Mouse (Mus musculus): Measurements from ENCODE around the gene Hoxc5.

The Hoxc5 gene

DNA sequence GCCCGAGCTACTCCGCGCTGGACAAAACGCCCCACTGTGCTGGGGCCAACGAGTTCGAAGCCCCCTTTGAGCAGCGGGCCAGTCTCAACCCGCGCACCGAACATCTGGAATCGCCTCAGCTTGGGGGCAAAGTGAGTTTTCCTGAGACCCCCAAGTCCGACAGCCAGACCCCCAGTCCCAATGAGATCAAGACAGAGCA, at the start of gene Hoxc5:
Hoxc5 (plus strand) TSS at position 132 of the 199 bp plus-strand sequence.
- DNase-seq: no peak

- no peak for DNase-seq
These were observed 49.2 kb upstream of the Hoxc5 start for GRCm38 (mm10) chr15:102917972-102918572.

DNA sequence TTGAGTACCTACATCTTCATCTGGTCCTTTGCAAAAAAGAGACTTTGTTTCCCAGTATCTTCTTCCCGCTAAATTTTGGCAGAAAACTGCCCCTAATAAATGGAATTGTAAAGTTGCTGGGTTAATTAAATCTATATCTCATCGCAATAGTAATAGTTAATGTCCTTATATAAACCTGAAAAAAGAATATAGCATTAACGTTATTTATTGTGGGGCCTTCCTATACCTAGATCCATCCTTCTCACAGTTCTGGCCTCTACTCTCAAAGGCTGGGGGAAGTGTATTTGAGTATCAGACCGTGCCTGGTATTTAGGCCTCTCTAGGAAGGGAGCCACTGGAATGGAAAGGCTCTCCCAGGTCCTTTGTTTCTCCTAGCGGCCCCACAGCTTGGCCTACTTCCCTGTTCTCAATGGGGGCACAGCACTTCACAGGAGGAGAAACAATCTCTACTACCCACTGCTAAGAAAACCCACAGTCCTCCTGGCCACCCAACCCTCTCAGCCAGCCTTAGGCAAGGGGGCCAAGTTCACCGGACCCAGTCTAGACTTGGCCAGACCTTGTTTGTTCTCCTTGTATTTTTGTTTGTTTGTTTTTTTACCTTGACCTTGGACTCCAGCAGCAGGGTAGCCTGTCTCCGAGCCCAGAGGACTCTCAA, 48.5 kb upstream of the Hoxc5 start:
- no peak for DNase-seq

DNA sequence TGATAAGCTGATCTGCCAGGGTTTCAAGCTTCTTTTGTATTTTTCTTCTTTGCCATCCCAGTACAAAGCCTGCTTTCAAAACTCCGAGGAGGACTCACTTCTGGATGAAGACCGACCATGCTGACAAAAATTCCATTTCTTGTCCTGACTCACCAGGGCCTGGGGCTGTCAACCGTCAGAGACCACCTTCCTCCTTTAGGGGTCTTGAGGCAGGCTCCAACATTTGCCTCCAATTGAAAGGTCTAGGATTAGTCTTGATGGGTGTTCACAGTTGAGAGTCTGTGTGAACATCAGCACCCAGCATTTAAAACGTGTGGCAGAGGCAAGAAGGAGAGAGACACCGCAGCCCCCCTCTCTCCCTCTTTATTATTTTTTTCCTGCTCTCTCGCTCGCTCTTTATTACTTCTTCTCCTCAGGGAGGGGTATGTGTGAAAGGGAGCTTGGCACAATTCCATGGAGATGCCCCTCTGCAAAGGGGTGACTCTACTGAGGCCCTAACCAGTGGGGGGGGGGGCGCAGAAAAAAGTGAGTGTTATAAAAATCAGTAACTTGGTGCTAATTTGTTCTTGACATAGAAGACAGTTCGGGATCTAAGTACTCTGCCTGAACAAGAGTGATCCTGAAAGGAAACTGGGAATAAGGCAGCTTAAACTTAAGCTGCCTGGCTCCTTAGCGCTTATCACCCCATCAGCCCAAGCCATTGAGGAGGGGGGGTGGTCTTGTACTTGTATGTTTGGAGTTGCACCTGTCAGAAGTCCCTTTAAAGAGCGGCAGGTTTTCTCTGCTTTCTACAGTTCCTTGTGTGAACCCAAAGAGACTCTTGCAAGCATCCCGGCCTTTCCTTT, 47.7 kb upstream of the Hoxc5 start:
- no peak for DNase-seq

DNA sequence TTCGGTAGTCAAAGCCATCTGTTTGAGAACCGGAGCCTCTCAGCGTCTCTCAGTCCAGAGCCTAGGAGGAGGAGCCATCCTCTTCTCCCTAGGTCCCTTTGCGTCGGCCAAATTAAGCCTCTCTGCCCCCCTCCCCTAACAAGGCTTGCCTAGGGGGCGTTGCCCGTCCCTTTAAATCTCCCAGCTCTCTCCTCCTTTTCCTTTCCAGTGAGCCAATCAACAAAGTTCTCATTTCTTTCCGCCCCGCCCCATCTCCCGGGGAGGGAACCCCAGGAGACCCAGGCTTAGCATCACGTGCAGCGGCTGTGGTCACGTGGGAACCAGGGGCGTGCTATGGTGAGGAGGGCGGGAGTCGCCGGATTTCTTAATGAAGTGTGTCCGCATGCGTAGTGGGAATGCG, 46.6 kb upstream of the Hoxc5 start:
- DNase-seq: no peak

GRCm38 (mm10) chr15:102921053-102922011, 45.9 kb upstream of the Hoxc5 start, which contains the start of gene Hoxc13:
Gene Hoxc13, plus strand, starts transcription at chr15:102921103.
- no peak for DNase-seq

- no peak for DNase-seq
These were observed 45.3 kb upstream of the Hoxc5 start for GRCm38 (mm10) chr15:102922012-102922362.

DNA sequence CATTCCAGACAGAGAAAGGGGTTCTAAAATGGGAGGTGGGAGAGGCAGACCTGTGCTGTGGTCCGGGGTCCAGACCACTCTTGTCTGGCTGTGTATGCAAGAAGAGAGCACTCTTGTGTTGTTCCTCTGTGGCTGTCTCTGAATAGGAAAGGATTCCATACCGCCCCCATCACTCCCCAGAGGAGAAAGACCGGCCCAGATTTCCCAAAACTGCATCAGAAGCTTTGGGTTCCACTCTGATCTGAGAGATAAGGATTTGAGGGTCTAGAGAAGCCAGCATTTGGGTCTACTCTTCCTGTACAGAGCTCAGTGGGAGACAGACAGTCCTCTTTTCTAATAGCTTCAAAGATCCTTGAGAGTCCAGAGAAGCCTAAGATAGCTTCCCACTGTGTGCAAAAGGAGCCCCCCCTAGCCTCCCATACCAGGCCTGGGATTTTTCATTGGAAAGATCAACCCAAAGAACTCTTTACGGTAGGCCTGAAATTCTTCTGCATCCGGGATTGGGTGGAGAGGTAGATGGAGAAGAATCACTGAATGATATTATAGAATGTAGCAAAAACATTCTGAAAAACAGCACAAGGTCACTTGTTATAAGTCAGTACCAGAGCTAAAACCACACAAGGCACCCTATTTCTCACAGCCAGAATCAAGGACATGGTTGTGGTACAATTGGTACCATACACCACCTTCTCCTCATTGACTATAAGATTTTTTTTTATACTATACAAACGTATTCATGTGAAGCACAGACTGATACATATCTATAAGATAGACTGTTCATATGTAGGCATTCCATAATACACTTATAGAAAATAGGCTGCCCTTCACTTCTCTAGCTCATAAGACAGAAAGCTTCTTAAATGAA, 44.4 kb upstream of the Hoxc5 start:
- DNase-seq: no peak

DNA sequence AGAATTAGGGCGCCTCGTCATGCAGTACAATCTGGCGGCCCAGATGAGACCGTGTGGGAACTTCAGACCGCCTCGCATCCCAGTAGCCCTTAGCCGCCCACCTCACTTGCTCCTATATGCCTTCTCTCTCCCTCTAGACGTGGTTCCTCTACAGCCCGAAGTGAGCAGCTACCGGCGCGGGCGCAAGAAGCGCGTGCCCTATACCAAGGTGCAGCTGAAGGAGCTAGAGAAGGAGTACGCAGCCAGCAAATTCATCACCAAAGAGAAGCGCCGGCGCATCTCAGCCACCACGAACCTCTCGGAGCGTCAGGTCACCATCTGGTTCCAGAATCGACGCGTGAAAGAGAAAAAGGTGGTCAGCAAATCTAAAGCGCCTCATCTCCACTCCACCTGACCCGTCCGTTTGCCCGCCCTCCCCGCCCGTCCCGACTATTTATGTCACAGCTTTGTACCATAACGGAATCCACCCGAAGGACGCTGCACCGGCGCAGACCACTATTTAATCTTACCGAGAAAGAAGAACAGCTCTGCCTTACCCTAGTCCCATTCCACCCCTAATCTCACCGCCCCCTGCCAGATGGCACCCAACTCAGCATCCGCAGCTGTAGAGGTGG, 40.1 kb upstream of the Hoxc5 start:
- no peak for DNase-seq

GRCm38 (mm10) chr15:102931706-102932358, 35.4 kb upstream of the Hoxc5 start:
- DNase-seq: no peak

GRCm38 (mm10) chr15:102934438-102934837, 32.8 kb upstream of the Hoxc5 start:
- no peak for DNase-seq

GRCm38 (mm10) chr15:102934897-102935296, 32.3 kb upstream of the Hoxc5 start:
- DNase-seq: no peak

- no peak for DNase-seq
These were observed 30.8 kb upstream of the Hoxc5 start, which contains the start of gene Hoxc12 for GRCm38 (mm10) chr15:102936279-102936972. Gene Hoxc12, plus strand, starts transcription at chr15:102936757.

GRCm38 (mm10) chr15:102937036-102937666, 30.1 kb upstream of the Hoxc5 start:
- DNase-seq: no peak

- no peak for DNase-seq
These were observed 27.7 kb upstream of the Hoxc5 start for GRCm38 (mm10) chr15:102939256-102940155.

GRCm38 (mm10) chr15:102942739-102943467, 24.3 kb upstream of the Hoxc5 start:
- no peak for DNase-seq

DNA sequence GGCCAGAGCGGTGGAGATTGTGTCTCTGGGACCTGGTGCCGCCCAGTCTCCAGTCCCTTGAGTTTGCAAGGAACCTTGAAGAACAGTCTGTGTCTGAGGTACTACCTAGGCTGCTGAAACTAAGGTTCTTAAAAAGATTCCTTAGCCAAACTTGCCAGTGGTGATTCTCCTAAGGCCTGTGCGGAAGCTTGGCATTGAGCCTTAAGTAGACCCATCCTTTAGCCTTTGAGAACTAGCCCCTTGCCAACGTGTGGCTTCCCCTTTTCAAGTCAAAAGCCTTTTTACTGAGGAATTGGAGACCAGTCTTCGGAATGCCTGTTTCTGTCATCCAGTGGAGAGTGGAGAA, 23.8 kb upstream of the Hoxc5 start:
- no peak for DNase-seq

Data from B cell, adult 2 months (primary cell).